ENCODE assay signal across 19 mouse cellular contexts in genomic region chr5:32721316-32721715, GRCm38 (mm10).
A peak's percentile ranks its signal among the peaks of the same experiment; 100 is the strongest.
DNase-seq lines count a peak whose midpoint lies in the region; ATAC-seq and TF ChIP-seq lines count a peak whose summit lies in the region.
"Had no signal": no experiment of that assay in that cellular context is flagged by ENCODE, and none has a peak within 500 bp of the region (broad histone marks: within the 10 kb centered on the region; RNA-seq: fewer than 3 reads in every experiment).

No protein-coding gene starts in this region.

- TF ChIP-seq CTCF in layer of hippocampus, adult 2 months (conservative IDR thresholded peaks at IDR 0.05) = no peak
- no peak for TF ChIP-seq CTCF in stomach, postnatal 0 days (IDR thresholded peaks at IDR 0.05; ENCODE audit: low read depth)

- DNase-seq in layer of hippocampus, adult 2 months (ENCODE audit: low spot score in 2 of 2) = peak in 1 of 2 experiments; percentile 7
- no peak for DNase-seq in layer of hippocampus, postnatal 10 days (ENCODE audit: low spot score in 2 of 2)
- no peak for DNase-seq in stomach, postnatal 0 days (ENCODE audit: low spot score)
- DNase-seq in right cerebral cortex, adult 18-20 months = no peak
- DNase-seq: adrenal gland, postnatal 14 days; cerebellum, adult 18-20 months; cerebellum, adult 9-11 months; cerebellum, postnatal 36 days; gastrocnemius, postnatal 25 days; heart, postnatal 4 days had no signal

- H3K4me2 ChIP-seq in stomach, embryonic 16.5 days (ENCODE audit: low read depth, low read length) = no peak overlapping the region
- H3K4me2 ChIP-seq in stomach, postnatal 0 days (replicated peaks; ENCODE audit: low read depth) = no peak overlapping the region
- peak overlapping the region; percentile 41 for H3K4me2 ChIP-seq in myocyte (ENCODE audit: low read depth)
- H3K4me2 ChIP-seq: forebrain, embryonic 15.5 days; heart, embryonic 13.5 days; hindbrain, embryonic 12.5 days had no signal

- no peaks in the 10 kb centered on the region for H3K79me2 ChIP-seq in myocyte (ENCODE audit: control insufficient read depth, insufficient read depth)

- H3K36me3 ChIP-seq in stomach, embryonic 16.5 days (ENCODE audit: control insufficient read depth, insufficient read depth, low read length) = no peaks in the 10 kb centered on the region
- no peaks in the 10 kb centered on the region for H3K36me3 ChIP-seq in stomach, postnatal 0 days (ENCODE audit: control insufficient read depth, insufficient read depth, low read length)
- no peaks in the 10 kb centered on the region for H3K36me3 ChIP-seq in myocyte (ENCODE audit: control insufficient read depth, insufficient read depth)
- H3K36me3 ChIP-seq: forebrain, embryonic 15.5 days; heart, embryonic 13.5 days; hindbrain, embryonic 12.5 days had no signal

- H3K4me1 ChIP-seq in stomach, embryonic 16.5 days (ENCODE audit: control insufficient read depth, insufficient read depth, low read length) = no peaks in the 10 kb centered on the region
- H3K4me1 ChIP-seq in stomach, postnatal 0 days (replicated peaks; ENCODE audit: control insufficient read depth, insufficient read depth) = no peaks in the 10 kb centered on the region
- H3K4me1 ChIP-seq: forebrain, embryonic 15.5 days; heart, embryonic 13.5 days; hindbrain, embryonic 12.5 days had no signal

- no peak for TF ChIP-seq POLR2A in myocyte (IDR thresholded peaks at IDR 0.05; ENCODE audit: insufficient read length, low read depth)

- ATAC-seq in stomach, embryonic 16.5 days (ENCODE audit: insufficient read depth, low FRiP score) = no peak
- ATAC-seq in stomach, postnatal 0 days (ENCODE audit: low FRiP score, low TSS enrichment) = no peak
- ATAC-seq: activated CD4-positive, CD25-positive, alpha-beta regulatory T cell, adult 4 months; forebrain, embryonic 15.5 days; hindbrain, embryonic 16.5 days; Patski had no signal

- TF ChIP-seq EP300 in stomach, postnatal 0 days (optimal IDR thresholded peaks at IDR 0.05) = no peak

- no peaks in the 10 kb centered on the region for H3K9me3 ChIP-seq in stomach, embryonic 16.5 days (replicated peaks; ENCODE audit: control insufficient read depth, low read length)
- no peaks in the 10 kb centered on the region for H3K9me3 ChIP-seq in stomach, postnatal 0 days (ENCODE audit: control insufficient read depth, low read length)

- H3K9ac ChIP-seq in stomach, embryonic 16.5 days (ENCODE audit: low read length) = peak overlapping the region; percentile 43; the same call in 1 of the 2 replicates
- no peak overlapping the region for H3K9ac ChIP-seq in stomach, postnatal 0 days (ENCODE audit: low read length)
- H3K9ac ChIP-seq: forebrain, embryonic 15.5 days; heart, embryonic 13.5 days; hindbrain, embryonic 12.5 days had no signal

- no peaks in the 10 kb centered on the region for H3K27me3 ChIP-seq in stomach, embryonic 16.5 days (ENCODE audit: control insufficient read depth, insufficient read depth, low read length)
- H3K27me3 ChIP-seq in stomach, postnatal 0 days (ENCODE audit: control insufficient read depth, insufficient read depth, low read length) = no peaks in the 10 kb centered on the region
- H3K27me3 ChIP-seq in myocyte (ENCODE audit: control insufficient read depth, insufficient read depth, insufficient read length) = no peaks in the 10 kb centered on the region
- H3K27me3 ChIP-seq: CH12.LX; forebrain, embryonic 15.5 days; heart, embryonic 13.5 days; hindbrain, embryonic 12.5 days; Patski had no signal

- no peak overlapping the region for H3ac ChIP-seq in myocyte (ENCODE audit: control insufficient read depth, insufficient read length)

- peak overlapping the region; percentile 48; the same call in 1 of the 2 replicates for H3K27ac ChIP-seq in layer of hippocampus, adult 2 months
- no peak overlapping the region for H3K27ac ChIP-seq in stomach, embryonic 16.5 days (ENCODE audit: low read length)
- H3K27ac ChIP-seq in stomach, postnatal 0 days (replicated peaks) = no peak overlapping the region
- H3K27ac ChIP-seq: forebrain, embryonic 15.5 days; heart, embryonic 13.5 days; hindbrain, embryonic 12.5 days had no signal

- H3K4me3 ChIP-seq in layer of hippocampus, adult 2 months = no peak overlapping the region
- H3K4me3 ChIP-seq in stomach, embryonic 16.5 days (replicated peaks; ENCODE audit: low read length) = no peak overlapping the region
- H3K4me3 ChIP-seq in stomach, postnatal 0 days (ENCODE audit: low read depth, low read length) = no peak overlapping the region
- H3K4me3 ChIP-seq in myocyte = no peak overlapping the region
- H3K4me3 ChIP-seq: forebrain, embryonic 15.5 days; heart, embryonic 13.5 days; hindbrain, embryonic 12.5 days had no signal

- WGBS in stomach, embryonic 16.5 days = 59% methylated on average over 3 of the region's 3 CpGs
- 60% methylated on average over 3 of the region's 3 CpGs for WGBS in stomach, postnatal 0 days

TF ChIP-seq in myocyte, 11 proteins besides CTCF, POLR2A, EP300 and RAD21:
- TF ChIP-seq TCF3 (IDR thresholded peaks at IDR 0.05; ENCODE audit: insufficient read length, low read depth) = no peak
- TF ChIP-seq MYOD1 (IDR thresholded peaks at IDR 0.05; ENCODE audit: control insufficient read depth in 1 of 3, insufficient read length in 2 of 3, low read depth in 2 of 3) = peak; percentile 52 to 64 (median 64)
- TF ChIP-seq CEBPB (IDR thresholded peaks at IDR 0.05; ENCODE audit: insufficient read depth, poor library complexity, severe bottlenecking) = no peak
- TF ChIP-seq USF1 (IDR thresholded peaks at IDR 0.05; ENCODE audit: low read depth) = no peak
- peak in 2 of 3 experiments; percentile 47 to 50 for TF ChIP-seq MYOG (IDR thresholded peaks at IDR 0.05; ENCODE audit: control insufficient read depth in 1 of 3, insufficient read depth in 1 of 3, insufficient read length in 2 of 3, low read depth in 2 of 3)
- no peak for TF ChIP-seq POLR2AphosphoS2 (IDR thresholded peaks at IDR 0.05; ENCODE audit: insufficient read length, low read depth)
- no peak for TF ChIP-seq MAX (IDR thresholded peaks at IDR 0.05; ENCODE audit: low read depth)
- peak; percentile 31 for TF ChIP-seq TCF12 (IDR thresholded peaks at IDR 0.05; ENCODE audit: insufficient read depth, poor library complexity, severe bottlenecking)
- TF ChIP-seq E2F4 (IDR thresholded peaks at IDR 0.05; ENCODE audit: insufficient read depth) = no peak
- no peak for TF ChIP-seq SRF (IDR thresholded peaks at IDR 0.05; ENCODE audit: control insufficient read depth, insufficient read length, low read depth)
- no peak for TF ChIP-seq REST (IDR thresholded peaks at IDR 0.05; ENCODE audit: insufficient read depth, insufficient read length)
